Mouse (Mus musculus): ENCODE data around the gene C87414. TPM values are rescaled to one million over a fixed set of nuclear protein-coding genes. Genes with fewer than 3 reads are reported as not detected.
"Not testable (repeated sequence)": the region's sequence is repeated elsewhere in the genome, so short reads cannot be mapped to it uniquely, and the experiment has no call there.

Gene C87414
- polyA plus RNA-seq (2012; rRNA removed), result not detected in 2 replicates

- DNase-seq (ENCODE audit: low read depth), result not testable (repeated sequence)
Measured at GRCm38 (mm10) chr5:93671451-93671850, at the start of gene C87414. C87414 (minus strand) TSS chr5:93671551.

GRCm38 (mm10) chr5:93684661-93685060 is 13.3 kb upstream of the C87414 start:
- not testable (repeated sequence) for DNase-seq (ENCODE audit: low read depth)

Other genes with a start within 250 kb of the C87414 start
- gene Gm16427, start 131.4 kb downstream of the C87414 start, polyA plus RNA-seq (2012; rRNA removed), result not detected in 2 replicates
- not detected in 2 replicates for gene Gm7792, start 172.2 kb upstream of the C87414 start, polyA plus RNA-seq (2012; rRNA removed)

All from brain, embryonic 14.5 days (tissue).